Mouse (Mus musculus) heart, embryonic 16.5 days (tissue): ENCODE results near the gene Gm13271. TPM values are rescaled to one million over a fixed set of nuclear protein-coding genes. Genes with fewer than 3 reads are reported as not detected.
A peak's percentile ranks its signal among the peaks of the same experiment; 100 is the strongest.
"Not testable (repeated sequence)": the region's sequence is repeated elsewhere in the genome, so short reads cannot be mapped to it uniquely, and the experiment has no call there.

Experiments used
- ATAC-seq: fragments of 200-750 bp; cut with Nextera tagmentation; replicated peaks from 2 replicates; pipeline ENCODE4 v1.8.0; 2017; ENCODE audit warnings: moderate number of reproducible peaks; ENCODE audit not compliant: insufficient read depth, low FRiP score; ENCODE audit errors: extremely low read depth
- H3K27ac ChIP-seq: fragments of 300-500 bp; sonication (generic); 2 replicates; pipeline ENCODE4 v1.5.1; 2014; ENCODE audit warnings: mild to moderate bottlenecking, low read length, control low read depth, moderate library complexity
- H3K27me3 ChIP-seq: fragments of 300-500 bp; sonication (generic); 2 replicates; pipeline ENCODE4 v1.6.1; 2014; ENCODE audit warnings: low read length, mixed read lengths; ENCODE audit not compliant: control insufficient read depth, insufficient read depth
- H3K36me3 ChIP-seq: fragments of 300-500 bp; sonication (generic); 2 replicates; pipeline ENCODE4 v1.6.1; 2014; ENCODE audit not compliant: control insufficient read depth, insufficient read depth
- H3K4me1 ChIP-seq: fragments of 300-500 bp; sonication (generic); 2 replicates; pipeline ENCODE4 v1.6.1; 2014; ENCODE audit warnings: low read length, mixed read lengths; ENCODE audit not compliant: control insufficient read depth, insufficient read depth
- H3K4me2 ChIP-seq: fragments of 300-500 bp; sonication (generic); 2 replicates; pipeline ENCODE4 v1.6.1; 2014; ENCODE audit warnings: low read depth, mild to moderate bottlenecking, control low read depth, low read length
- H3K4me3 ChIP-seq: fragments of 300-500 bp; sonication (generic); 2 replicates; pipeline ENCODE4 v1.5.1; 2014; ENCODE audit warnings: mild to moderate bottlenecking, control low read depth, low read length
- H3K9ac ChIP-seq: fragments of 300-500 bp; sonication (generic); 2 replicates; pipeline ENCODE4 v1.6.1; 2014; ENCODE audit warnings: low read length, control low read depth
- H3K9me3 ChIP-seq: fragments of 300-500 bp; sonication (generic); replicated peaks from 2 replicates; pipeline ENCODE4 v1.6.1; 2016; ENCODE audit warnings: low read length; ENCODE audit not compliant: control insufficient read depth
- WGBS: fragments of 180-500 bp; shearing (Covaris S2); extraction: QIAGEN DNeasy Blood & Tissue Kit; methylation state at CpG from one replicate; pipeline ENCODE4 v1.1.7; 2014; 5-methylcytosine and 5-hydroxymethylcytosine counted together
- polyA plus RNA-seq: library from polyadenylated mRNA; unstranded; fragments of >200 nt; fragmentation: Nextera tagmentation; extraction: Ambion mirVana; gene quantifications from 2 replicates; pipeline ENCODE4 v1.2.1, GENCODE M21; 2015

Gene Gm13271
- polyA plus RNA-seq, 1 experiment from 2014 or later: not detected

DNA sequence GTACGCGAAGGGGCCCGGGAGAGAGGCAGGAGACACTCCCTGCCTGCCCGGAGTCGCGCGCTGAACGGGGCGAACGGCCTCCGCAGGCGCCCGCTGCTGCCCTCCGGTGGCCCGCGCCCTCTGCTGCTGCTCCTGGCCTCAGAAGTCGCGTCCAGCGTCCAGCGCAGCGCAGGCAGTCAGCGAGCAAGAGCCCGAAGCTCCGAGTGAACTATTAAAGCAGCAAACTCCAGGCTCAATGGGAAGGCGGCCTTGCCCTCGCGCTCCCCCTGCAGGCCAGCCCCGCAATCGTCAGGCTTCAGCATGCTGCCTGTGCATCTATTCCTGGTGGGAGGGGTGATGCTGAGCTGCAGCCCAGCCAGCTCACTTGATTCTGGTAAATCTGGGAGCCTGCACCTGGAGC, 24.9 kb downstream of the Gm13271 start, which contains the start of gene Gm13272:
TSS of gene Gm13272 (plus strand) at position 301 of the 400 bp plus-strand sequence.
- ATAC-seq: not testable (repeated sequence)

DNA sequence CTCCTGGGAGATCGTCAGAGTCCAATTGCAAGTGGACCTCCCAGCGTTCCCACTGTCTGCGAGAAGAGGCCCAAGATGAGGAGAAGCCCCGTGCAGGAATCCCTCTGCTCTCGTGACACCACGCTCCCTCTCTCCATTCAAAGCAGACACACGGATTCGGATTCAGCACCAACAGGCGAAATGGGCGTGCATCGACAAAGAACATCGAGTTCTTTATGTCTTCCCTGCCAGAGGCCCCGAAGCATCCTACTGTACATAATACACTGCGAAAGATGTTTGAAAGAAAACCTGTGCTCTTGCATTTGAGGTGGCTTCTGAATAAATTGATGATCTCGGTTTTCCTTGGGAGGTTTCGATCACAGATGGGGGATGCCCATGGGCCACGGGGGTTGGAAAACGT, 25.7 kb downstream of the Gm13271 start:
- not testable (repeated sequence) for H3K4me3 ChIP-seq, H3K4me2 ChIP-seq, H3K36me3 ChIP-seq, H3K27ac ChIP-seq, H3K27me3 ChIP-seq, H3K4me1 ChIP-seq, H3K9me3 ChIP-seq, ATAC-seq, H3K9ac ChIP-seq
- 41% methylated on average over 15 of the region's 18 CpGs for WGBS

More for the DNA sequence above, 24.9 kb downstream of the Gm13271 start, which contains the start of gene Gm13272:
- not testable (repeated sequence) for H3K27ac ChIP-seq, H3K4me3 ChIP-seq, H3K9ac ChIP-seq, H3K4me2 ChIP-seq, H3K4me1 ChIP-seq, H3K36me3 ChIP-seq, H3K27me3 ChIP-seq, H3K9me3 ChIP-seq
- no CpG with 5 or more reads among the region's 29 CpGs for WGBS

DNA sequence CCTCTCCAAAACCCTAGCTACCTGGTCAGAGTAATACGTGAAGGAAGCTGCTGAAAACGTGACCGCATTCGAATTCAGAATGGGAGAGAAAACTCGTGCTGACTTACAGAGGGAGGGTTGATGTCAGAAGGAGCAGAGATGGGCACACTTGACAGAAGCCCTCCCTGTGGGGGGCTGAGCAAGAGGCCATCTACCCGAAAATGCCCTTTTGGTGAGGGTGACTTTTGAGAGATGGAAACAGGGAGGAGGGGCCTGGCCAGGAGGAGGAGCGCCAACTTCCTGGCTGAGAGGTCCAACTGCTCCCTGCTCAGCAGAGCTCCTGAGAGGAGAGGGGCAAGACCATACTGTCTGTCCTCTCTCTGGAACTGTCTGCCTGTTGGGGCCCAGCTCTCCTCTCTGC, 27.2 kb downstream of the Gm13271 start, which contains the start of gene Ifnz:
TSS of gene Ifnz (plus strand) at position 301 of the 400 bp plus-strand sequence.
- Histone ChIP-seq H3K27ac (peak within 1 kb of the TSS; percentile 62), H3K4me3 (peak within 1 kb of the TSS; percentile 33), H3K4me2 (peak within 1 kb of the TSS; percentile 47), H3K9ac (peak within 1 kb of the TSS; percentile 43; the same call in 1 of the 2 replicates)
- H3K27me3 ChIP-seq, H3K36me3 ChIP-seq, H3K4me1 ChIP-seq, ATAC-seq, H3K9me3 ChIP-seq: not testable (repeated sequence)
- WGBS: 20% methylated on average over 3 of the region's 7 CpGs

GRCm38 (mm10) chr4:88782335-88782734, 27.7 kb downstream of the Gm13271 start:
- Histone ChIP-seq H3K27ac (peak overlapping the region; percentile 62), H3K4me2 (peak overlapping the region; percentile 47), H3K4me3 (peak overlapping the region; percentile 33), H3K9ac (peak overlapping the region; percentile 43; the same call in 1 of the 2 replicates)
- not testable (repeated sequence) for H3K4me1 ChIP-seq, H3K27me3 ChIP-seq, H3K9me3 ChIP-seq, H3K36me3 ChIP-seq, ATAC-seq
- WGBS: 0% methylated on average over 12 of the region's 31 CpGs

- not testable (repeated sequence) for H3K4me3 ChIP-seq, ATAC-seq, H3K27me3 ChIP-seq, H3K9me3 ChIP-seq, H3K4me2 ChIP-seq, H3K4me1 ChIP-seq, H3K27ac ChIP-seq, H3K9ac ChIP-seq, H3K36me3 ChIP-seq
- no CpG with 5 or more reads among the region's 27 CpGs for WGBS
These were observed 30.7 kb downstream of the Gm13271 start, which contains the start of gene Gm13276 for GRCm38 (mm10) chr4:88785409-88785808. Gene Gm13276 (plus strand): TSS chr4:88785709.

DNA sequence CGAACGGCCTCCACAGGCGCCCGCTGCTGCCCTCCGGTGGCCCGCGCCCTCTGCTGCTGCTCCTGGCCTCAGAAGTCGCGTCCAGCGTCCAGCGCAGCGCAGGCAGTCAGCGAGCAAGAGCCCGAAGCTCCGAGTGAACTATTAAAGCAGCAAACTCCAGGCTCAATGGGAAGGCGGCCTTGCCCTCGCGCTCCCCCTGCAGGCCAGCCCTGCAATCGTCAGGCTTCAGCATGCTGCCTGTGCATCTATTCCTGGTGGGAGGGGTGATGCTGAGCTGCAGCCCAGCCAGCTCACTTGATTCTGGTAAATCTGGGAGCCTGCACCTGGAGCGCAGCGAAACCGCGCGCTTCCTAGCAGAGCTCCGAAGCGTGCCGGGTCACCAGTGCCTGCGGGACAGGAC, 33.7 kb downstream of the Gm13271 start, which contains the start of gene Gm13277:
TSS of gene Gm13277 (plus strand) at position 231 of the 400 bp plus-strand sequence.
- not testable (repeated sequence) for ATAC-seq, H3K9me3 ChIP-seq, H3K4me1 ChIP-seq, H3K9ac ChIP-seq, H3K4me3 ChIP-seq, H3K27me3 ChIP-seq, H3K27ac ChIP-seq, H3K36me3 ChIP-seq, H3K4me2 ChIP-seq
- WGBS: 0% methylated on average over 1 of the region's 28 CpGs

DNA sequence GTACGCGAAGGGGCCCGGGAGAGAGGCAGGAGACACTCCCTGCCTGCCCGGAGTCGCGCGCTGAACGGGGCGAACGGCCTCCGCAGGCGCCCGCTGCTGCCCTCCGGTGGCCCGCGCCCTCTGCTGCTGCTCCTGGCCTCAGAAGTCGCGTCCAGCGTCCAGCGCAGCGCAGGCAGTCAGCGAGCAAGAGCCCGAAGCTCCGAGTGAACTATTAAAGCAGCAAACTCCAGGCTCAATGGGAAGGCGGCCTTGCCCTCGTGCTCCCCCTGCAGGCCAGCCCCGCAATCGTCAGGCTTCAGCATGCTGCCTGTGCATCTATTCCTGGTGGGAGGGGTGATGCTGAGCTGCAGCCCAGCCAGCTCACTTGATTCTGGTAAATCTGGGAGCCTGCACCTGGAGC, 36.6 kb downstream of the Gm13271 start, which contains the start of gene Gm13278:
TSS of gene Gm13278 (plus strand) at position 301 of the 400 bp plus-strand sequence.
- no CpG with 5 or more reads among the region's 28 CpGs for WGBS
- not testable (repeated sequence) for ATAC-seq, H3K9ac ChIP-seq

DNA sequence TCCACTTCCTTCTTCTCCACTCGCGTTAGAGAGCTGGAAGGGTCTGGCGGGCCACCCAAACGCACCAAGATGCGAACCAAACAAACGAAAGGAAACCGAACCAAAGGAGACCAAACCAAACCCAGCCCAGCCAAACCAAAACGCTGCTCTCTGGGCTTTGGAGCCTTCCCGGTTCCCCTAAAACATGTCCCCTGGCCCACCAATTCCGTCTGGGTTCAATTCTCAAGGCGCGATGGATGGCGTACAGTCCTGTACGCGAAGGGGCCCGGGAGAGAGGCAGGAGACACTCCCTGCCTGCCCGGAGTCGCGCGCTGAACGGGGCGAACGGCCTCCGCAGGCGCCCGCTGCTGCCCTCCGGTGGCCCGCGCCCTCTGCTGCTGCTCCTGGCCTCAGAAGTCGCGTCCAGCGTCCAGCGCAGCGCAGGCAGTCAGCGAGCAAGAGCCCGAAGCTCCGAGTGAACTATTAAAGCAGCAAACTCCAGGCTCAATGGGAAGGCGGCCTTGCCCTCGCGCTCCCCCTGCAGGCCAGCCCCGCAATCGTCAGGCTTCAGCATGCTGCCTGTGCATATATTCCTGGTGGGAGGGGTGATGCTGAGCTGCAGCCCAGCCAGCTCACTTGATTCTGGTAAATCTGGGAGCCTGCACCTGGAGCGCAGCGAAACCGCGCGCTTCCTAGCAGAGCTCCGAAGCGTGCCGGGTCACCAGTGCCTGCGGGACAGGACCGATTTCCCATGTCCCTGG, 39.4 kb downstream of the Gm13271 start, which contains the start of gene Gm13275:
TSS of gene Gm13275 (plus strand) at position 552 of the 740 bp plus-strand sequence.
- H3K9ac ChIP-seq, H3K9me3 ChIP-seq, H3K27me3 ChIP-seq, ATAC-seq, H3K4me2 ChIP-seq, H3K27ac ChIP-seq, H3K36me3 ChIP-seq, H3K4me1 ChIP-seq, H3K4me3 ChIP-seq: not testable (repeated sequence)
- 0% methylated on average over 10 of the region's 52 CpGs for WGBS

More for the DNA sequence above, 36.6 kb downstream of the Gm13271 start, which contains the start of gene Gm13278:
- not testable (repeated sequence) for H3K27me3 ChIP-seq, H3K36me3 ChIP-seq, H3K4me1 ChIP-seq, H3K27ac ChIP-seq, H3K9me3 ChIP-seq, H3K4me2 ChIP-seq, H3K4me3 ChIP-seq

DNA sequence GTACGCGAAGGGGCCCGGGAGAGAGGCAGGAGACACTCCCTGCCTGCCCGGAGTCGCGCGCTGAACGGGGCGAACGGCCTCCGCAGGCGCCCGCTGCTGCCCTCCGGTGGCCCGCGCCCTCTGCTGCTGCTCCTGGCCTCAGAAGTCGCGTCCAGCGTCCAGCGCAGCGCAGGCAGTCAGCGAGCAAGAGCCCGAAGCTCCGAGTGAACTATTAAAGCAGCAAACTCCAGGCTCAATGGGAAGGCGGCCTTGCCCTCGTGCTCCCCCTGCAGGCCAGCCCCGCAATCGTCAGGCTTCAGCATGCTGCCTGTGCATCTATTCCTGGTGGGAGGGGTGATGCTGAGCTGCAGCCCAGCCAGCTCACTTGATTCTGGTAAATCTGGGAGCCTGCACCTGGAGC, 42.4 kb downstream of the Gm13271 start, which contains the start of gene Gm13279:
TSS of gene Gm13279 (plus strand) at position 301 of the 400 bp plus-strand sequence.
- not testable (repeated sequence) for H3K4me2 ChIP-seq, H3K9me3 ChIP-seq, H3K9ac ChIP-seq, H3K4me3 ChIP-seq, H3K27ac ChIP-seq, H3K36me3 ChIP-seq, H3K4me1 ChIP-seq, H3K27me3 ChIP-seq, ATAC-seq
- WGBS: no CpG with 5 or more reads among the region's 28 CpGs
